Mouse (Mus musculus): ENCODE results near the gene Elmsan1. TPM values are rescaled to one million over a fixed set of nuclear protein-coding genes. Genes with fewer than 3 reads are reported as not detected.
A peak's percentile ranks its signal among the peaks of the same experiment; 100 is the strongest.
"Not testable (repeated sequence)": the region's sequence is repeated elsewhere in the genome, so short reads cannot be mapped to it uniquely, and the experiment has no call there.

The Elmsan1 gene
- total RNA-seq (2021): 10 to 100 TPM; 17.2 to 18.5 TPM

DNA sequence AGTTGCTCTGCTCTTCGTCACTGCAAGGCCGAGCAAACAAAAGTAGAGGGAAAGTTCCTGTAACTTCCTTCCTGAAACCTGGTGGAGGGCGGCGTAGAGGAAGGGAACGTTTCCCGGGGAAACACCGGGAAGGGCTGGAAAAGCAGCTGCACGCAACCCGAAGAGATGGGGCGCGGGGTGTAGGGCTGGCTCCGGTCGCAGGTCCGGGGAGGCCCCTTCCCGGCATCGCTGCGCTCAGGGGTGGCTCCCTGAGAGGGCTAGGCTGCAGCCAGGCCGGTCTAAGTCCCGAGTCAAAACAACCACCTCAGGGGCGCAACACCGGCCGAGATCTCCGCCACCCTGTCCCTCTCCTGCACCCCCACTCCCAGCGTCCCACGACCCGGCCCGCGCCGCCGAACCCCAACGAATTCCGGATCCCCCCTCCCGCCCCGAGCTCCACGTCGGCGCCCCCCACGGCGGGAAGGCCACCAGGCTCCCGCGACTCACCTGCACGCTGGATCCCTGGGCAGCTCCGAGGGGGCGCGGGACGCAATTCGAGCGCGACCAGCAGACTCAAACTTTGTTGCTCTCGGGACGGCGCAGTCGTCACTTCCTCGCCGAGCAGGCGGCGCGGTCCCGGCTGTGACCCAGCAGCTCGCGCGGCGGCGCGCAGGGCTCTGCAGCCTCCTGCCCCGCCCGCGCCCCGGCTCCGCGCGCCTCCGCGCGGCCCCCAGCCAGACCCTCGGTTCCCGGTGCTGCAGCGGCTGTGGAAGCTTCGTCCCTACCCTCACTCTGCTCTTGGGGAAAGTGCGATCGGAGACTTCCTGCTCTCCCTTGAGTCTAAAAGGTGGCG, at the start of gene Elmsan1:
Gene Elmsan1 (minus strand): TSS at position 593 of the 832 bp plus-strand sequence.
- intact Hi-C loops (cut with DNase I): loop anchor here (1.0 to 5.0 kb wide), 2 partner anchors 25 to 41 kb away; no protein-coding TSS in a partner anchor

GRCm38 (mm10) chr12:84267264-84267663, 48.6 kb upstream of the Elmsan1 start:
- intact Hi-C loops (cut with DNase I): no loop called here
- DNase-seq (ENCODE audit: low spot score in 2 of 2): no peak

More for the DNA sequence above, at the start of gene Elmsan1:
- DNase-seq (ENCODE audit: low spot score in 2 of 2): peak; percentile 57 to 62

DNA sequence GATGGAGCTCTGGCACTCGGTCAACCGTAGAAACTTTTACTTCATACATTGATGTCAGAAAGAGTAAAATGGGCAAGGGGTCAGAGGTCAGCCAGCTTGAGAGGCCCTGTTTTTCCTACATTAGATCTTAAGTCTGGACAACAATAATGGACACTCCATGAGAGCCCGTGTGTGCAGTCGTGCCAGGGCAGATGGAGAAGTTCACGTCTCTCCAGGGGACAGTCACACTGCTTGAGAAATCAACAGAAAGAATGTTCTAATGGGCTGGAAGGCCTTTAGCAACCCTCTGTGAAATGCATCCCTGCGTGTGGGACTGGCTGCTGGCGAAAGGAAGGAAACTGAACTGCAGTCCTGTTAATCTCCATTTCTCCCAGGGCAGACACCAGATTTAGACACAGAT, 41.7 kb upstream of the Elmsan1 start:
- intact Hi-C loops (cut with DNase I): no loop called here
- DNase-seq (ENCODE audit: low spot score in 2 of 2): no peak

GRCm38 (mm10) chr12:84254886-84255285, 36.2 kb upstream of the Elmsan1 start:
- intact Hi-C loops (cut with DNase I): no loop called here
- no peak for DNase-seq (ENCODE audit: low spot score in 2 of 2)

- intact Hi-C loops (cut with DNase I): no loop called here
- DNase-seq (ENCODE audit: low spot score in 2 of 2): no peak
Measured at GRCm38 (mm10) chr12:84252811-84253210, 34.1 kb upstream of the Elmsan1 start.

GRCm38 (mm10) chr12:84249217-84249616, 30.5 kb upstream of the Elmsan1 start:
- DNase-seq (ENCODE audit: low spot score in 2 of 2): peak; percentile 29 to 30
- intact Hi-C loops (cut with DNase I): loop anchor here (2.0 kb wide), 1 partner anchor 86 kb away; no protein-coding TSS in a partner anchor

GRCm38 (mm10) chr12:84245683-84246082, 27.0 kb upstream of the Elmsan1 start:
- intact Hi-C loops (cut with DNase I): no loop called here
- DNase-seq (ENCODE audit: low spot score in 2 of 2): no peak

DNA sequence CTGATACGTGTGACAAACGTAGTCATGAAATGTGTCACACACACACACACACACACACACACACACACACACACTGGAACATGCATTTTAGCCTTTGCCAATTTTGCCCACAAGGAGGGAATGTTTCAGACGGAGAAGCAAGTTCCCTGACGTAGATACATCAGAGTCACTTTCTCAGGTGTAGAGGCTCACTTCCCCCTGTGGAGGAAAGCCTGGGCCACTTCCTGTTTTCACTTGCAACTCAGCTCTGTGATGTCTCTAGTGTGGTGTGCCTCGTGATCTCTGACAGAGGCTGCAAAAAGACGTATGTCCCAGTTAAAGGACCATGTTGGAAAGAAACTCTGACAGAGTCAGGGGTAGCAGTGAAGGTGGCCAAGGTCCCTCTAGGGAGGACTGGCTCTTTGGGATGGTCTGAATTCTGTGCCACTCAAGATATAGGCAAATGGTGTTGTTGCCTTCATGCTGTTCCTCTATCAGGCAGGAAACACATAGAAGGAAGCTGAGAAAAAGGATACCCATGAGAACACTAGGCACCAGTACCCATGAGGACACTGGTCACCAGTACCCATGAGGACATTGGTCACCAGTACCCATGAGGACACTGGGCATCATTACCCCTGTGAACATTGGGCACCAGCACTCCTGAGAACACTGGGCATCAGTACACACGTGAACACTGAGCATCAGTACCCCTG, 24.5 kb upstream of the Elmsan1 start:
- intact Hi-C loops (cut with DNase I): no loop called here
- no peak for DNase-seq (ENCODE audit: low spot score in 2 of 2)

DNA sequence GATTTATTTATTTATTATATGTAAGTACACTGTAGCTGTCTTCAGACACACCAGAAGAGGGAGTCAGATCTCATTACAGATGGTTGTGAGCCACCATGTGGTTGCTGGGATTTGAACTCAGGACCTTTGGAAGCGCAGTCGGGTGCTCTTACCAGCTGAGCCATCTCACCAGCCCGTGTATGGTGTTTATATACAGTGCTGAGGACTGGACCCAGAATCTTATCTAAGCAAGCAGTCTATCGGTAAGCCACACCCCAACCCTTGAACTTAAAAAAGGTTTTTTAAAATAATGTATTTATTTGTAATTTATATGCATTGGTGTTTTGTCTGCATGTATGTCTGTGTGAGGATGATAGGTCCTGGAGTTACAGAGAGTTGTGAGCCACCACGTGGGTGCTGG, 18.4 kb upstream of the Elmsan1 start:
- not testable (repeated sequence) for DNase-seq (ENCODE audit: low spot score in 2 of 2)
- intact Hi-C loops (cut with DNase I): loop anchor here (10.0 kb wide), 1 partner anchor 162 kb away; no protein-coding TSS in a partner anchor

DNA sequence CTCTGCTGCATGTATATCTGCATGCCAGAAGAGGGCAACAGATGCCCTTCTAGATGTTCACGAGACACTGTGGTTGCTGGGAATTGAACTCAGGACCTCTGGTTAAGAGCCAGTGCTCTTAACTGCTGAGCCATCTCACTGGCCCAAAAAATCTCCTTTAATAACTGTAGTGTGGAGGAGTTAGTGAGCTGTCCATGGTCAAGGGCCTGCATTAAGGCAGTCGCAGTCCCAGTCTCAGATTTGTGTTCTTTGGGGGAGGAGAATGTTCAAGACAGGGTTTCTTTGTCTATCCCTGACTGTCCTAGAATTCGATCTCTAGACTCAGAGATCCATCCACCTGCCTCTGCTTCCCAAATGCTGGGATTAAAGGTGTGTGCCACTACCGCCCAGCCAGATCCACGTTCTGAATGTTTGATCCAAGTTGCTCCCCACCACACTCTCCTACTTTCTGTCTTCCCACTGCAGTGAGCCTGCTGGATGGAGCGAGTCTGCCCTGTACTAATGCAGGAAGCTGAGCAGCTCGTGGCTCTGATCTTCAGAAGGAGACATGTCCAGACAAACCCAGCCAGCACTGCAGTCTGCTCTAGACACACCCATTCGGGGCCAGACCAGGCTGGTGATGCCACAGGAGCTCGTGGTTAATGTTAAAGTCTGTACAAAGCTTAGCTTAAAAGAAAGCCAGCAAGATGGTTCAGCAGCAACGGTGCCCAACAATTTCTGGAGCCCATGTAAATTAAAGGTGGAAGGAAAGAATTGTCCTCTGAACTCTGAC, 17.5 kb upstream of the Elmsan1 start:
- no peak for DNase-seq (ENCODE audit: low spot score in 2 of 2)
- intact Hi-C loops (cut with DNase I): loop anchor here (10.0 kb wide), 1 partner anchor 161 kb away; no protein-coding TSS in a partner anchor

- intact Hi-C loops (cut with DNase I): loop anchor here (10.0 kb wide), 1 partner anchor 161 kb away; no protein-coding TSS in a partner anchor
- no peak for DNase-seq (ENCODE audit: low spot score in 2 of 2)
Measured at GRCm38 (mm10) chr12:84235577-84235976, 16.9 kb upstream of the Elmsan1 start.

DNA sequence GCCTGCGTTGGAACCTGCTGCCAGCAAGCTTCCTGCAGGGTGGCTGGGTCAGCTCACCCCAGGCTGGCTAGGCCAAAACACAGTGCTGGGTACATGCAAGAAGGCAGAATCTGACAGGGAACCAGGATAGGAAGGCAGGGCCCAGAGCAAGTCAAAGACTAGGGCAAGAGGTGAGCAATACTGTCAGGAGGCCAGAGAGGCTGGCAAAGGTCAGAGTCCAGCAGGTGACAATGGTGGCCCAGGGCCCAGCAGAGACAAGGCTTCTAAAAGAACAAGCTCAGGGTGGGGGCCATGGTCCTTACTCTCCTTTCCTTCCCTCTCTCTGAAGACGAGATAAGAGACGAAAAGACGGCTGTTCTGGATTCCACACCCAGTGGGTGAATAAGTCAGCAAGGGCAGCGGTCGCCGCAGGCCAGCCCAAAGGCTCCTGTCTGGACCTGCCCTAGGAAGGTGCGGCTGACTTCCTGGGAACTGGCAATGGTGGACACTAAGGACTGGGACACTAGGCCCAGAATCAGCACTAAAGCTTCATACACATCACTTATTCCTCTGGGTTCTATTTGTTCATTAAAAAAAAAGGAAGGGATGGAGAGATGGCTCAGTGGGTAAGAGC, 14.9 kb upstream of the Elmsan1 start:
- intact Hi-C loops (cut with DNase I): loop anchor here (10.0 kb wide), 1 partner anchor 159 kb away; no protein-coding TSS in a partner anchor
- DNase-seq (ENCODE audit: low spot score in 2 of 2): no peak

GRCm38 (mm10) chr12:84226117-84226840, 7.6 kb upstream of the Elmsan1 start:
- intact Hi-C loops (cut with DNase I): no loop called here
- no peak for DNase-seq (ENCODE audit: low spot score in 2 of 2)

GRCm38 (mm10) chr12:84222405-84222961, 3.8 kb upstream of the Elmsan1 start:
- intact Hi-C loops (cut with DNase I): no loop called here
- peak; percentile 18 to 34 for DNase-seq (ENCODE audit: low spot score in 2 of 2)

DNA sequence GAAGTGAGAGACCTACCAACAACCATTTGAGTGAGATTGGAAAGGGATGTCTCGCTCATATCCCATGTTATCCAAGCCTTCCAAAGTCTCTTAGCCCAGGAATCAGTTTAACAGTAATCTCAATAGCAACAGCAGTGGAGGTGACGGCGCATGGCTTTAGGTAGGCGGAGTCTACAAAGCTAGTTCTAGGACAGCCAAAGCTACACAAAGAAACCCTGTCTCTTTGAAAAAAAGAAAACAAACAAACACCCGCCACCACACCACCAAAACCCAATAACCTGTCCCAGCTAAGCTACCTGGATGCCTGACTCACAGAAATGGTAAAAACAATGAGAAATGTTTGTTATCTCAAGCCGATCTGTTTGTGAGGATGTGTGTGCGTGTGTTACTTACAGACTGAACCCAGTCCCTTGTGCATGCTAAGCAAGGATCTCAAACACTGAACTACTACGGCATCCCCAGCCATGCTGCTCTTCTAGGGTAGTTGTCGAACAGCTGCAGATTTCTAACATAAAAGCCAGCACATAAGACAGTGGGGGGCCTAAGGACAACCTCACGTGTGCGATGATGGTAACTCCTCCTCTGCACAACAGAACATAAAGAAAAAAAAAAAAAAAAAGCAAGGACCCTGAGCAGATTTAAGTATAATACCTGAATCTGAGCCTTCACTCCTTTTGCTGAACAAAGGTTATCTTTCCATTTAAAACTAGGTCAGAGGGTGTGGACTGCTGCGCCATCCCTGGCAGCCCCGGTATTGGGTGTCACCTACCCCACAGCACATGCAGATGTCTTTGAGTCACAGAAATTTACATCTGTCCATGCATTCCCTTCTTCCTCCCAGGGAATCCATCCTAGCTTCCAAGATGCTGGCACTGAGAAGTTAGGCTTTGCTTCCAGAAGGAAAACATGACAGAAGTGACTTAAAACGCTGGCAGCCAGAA, 2.5 kb upstream of the Elmsan1 start:
- intact Hi-C loops (cut with DNase I): no loop called here
- no peak for DNase-seq (ENCODE audit: low spot score in 2 of 2)

DNA sequence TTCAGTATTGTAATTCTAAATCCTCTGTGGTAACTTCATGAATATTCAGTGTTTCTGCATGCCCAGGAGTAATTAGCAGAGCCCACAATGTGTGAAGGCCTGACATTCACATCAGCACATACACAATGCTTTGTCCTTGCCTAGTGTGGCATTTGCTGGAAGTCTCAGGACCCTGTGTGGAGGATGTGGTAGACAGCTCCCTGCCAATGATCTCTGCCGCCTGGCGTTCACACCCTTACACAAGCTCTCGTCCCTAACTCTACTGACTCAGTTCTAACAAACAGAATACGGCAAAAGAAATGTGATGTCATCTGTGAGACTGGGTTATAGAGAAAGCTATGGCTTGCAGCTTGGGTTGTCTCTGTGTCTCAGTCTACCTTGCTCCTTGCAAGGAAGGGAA, 1.8 kb upstream of the Elmsan1 start:
- no peak for DNase-seq (ENCODE audit: low spot score in 2 of 2)
- intact Hi-C loops (cut with DNase I): no loop called here

GRCm38 (mm10) chr12:84219121-84219561, 460 bp upstream of the Elmsan1 start:
- intact Hi-C loops (cut with DNase I): loop anchor here (5.0 kb wide), 1 partner anchor 42 kb away; no protein-coding TSS in a partner anchor
- DNase-seq (ENCODE audit: low spot score in 2 of 2): peak; percentile 20 to 28

Measured in left cerebral cortex, postnatal 36 days (tissue).